Mouse (Mus musculus): Measurements from ENCODE around the gene Reep3.
"Not testable (repeated sequence)": the region's sequence is repeated elsewhere in the genome, so short reads cannot be mapped to it uniquely, and the experiment has no call there.

The Reep3 gene

DNA sequence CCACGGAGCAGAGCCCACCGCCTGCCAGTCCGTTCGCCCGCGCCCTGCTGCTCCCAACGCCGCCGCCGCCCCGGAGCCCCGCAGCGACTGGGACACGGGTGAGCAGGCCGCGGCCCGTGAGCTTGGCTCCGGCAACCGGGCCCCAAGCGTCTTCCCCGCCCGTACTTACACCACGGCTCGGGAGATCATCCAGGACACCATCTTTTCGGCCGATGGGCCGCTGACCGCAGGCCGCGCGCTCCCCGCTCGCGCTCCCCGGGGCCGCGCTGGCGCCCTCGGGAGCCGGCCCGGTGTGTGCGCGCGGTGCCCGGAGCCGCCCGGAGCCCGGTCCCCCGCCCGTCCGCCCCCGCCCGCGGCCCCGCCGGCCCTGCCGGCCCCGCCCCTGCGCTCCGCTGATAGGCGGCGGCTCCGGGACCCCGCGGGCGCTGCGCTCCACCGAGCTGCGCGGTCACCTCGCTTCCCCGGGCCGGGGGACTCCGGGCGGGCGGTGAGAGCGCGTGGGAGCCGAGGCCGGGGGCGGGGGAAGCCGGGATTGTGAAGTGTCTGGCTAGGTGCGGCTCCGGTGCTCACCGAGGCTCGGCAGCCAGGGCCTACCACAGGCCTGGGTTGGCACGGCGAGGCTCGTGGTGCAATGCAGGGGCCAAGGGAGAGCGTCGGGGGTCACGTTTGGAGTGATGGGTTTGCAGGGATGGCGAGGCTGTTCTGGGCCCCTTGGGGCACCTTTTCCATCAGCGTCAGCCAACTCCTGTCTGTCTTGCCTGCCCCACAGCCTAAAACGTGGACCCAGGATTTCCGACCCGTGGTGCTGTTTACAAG lies at the start of gene Reep3:
Reep3 (minus strand) TSS at position 325 of the 816 bp plus-strand sequence.
- DNase-seq, result peak; percentile 83

DNA sequence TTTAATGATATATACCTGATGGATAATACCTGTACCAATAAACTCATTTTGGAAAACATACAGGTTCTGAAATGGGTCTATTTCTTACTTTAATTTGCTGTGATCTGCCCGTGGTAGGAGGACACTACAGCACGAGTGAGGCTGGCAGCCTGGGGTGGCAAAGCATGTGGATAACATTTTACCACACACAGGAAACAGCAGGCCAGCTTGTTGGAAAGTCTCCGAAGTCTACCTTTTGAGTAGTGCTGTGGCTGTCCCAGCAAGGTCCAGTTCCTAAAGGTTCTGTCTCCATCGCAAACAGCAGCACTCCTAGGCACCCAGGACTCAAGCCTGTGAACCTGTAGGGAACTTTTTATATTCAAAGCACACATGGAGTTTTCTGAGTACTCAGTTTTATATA lies 48.9 kb upstream of the Reep3 start:
- no peak for DNase-seq

DNA sequence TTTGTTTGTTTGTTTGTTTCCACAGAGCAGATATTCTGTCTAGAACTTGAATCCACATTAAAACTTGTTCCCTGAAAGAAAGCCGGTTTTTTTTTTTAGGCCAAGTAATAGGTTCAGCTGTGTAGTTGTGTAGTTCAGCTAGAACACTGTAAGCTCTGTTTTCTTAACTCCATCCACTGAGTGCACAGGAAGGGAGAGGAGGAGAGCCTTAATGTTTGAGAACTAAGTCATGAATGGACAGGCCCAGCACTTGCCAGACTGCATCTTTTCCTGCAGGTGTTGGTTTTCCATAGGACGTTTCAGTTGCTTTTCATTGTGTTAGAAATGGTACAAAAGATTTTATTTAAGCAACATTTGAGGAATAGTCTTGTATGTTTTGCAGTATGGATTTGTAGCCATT lies 47.5 kb upstream of the Reep3 start:
- DNase-seq, result no peak

GRCm38 (mm10) chr10:67143661-67144060 lies 46.9 kb upstream of the Reep3 start:
- no peak for DNase-seq

- DNase-seq, result no peak
These were observed 40.7 kb upstream of the Reep3 start for GRCm38 (mm10) chr10:67137437-67137836.

DNA sequence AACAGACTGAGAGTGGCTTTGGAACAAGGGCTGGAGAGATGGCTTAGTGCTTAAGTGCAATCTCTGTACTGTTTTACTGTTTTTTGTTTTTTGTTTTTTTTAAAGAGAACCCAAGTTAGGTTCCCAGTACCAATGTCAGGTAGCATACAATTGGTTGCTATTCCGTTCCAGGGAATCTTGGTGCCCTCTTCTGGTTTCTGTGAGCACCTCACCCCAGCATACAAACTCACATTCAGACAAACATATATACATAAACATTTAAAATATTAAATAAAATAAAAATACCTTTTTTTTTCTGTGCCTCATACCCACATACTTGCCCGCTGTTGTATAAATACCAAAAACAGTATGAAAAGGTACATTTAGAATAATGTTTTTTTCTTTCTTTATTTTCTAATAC lies 37.6 kb upstream of the Reep3 start:
- no peak for DNase-seq

DNA sequence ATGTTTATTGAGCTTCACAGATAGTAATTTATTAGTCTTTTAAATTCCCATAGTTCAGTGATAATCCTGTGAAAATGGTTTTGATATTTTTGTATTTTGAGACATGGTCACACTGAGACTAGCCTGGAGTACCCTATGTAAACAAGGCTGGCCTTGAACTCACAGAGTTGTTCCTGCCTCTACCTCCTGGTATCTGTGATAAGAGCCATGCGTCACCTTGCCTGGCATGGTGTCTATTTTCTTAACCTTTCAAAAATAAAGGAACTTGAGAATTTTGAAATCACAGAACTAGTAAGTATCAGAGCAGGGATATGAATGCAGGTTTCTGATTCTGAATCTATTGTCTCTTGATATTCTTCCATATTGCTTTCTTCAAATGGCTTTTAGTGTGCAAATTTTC lies 35.0 kb upstream of the Reep3 start:
- DNase-seq, result no peak

GRCm38 (mm10) chr10:67129531-67129930 lies 32.8 kb upstream of the Reep3 start:
- no peak for DNase-seq

DNA sequence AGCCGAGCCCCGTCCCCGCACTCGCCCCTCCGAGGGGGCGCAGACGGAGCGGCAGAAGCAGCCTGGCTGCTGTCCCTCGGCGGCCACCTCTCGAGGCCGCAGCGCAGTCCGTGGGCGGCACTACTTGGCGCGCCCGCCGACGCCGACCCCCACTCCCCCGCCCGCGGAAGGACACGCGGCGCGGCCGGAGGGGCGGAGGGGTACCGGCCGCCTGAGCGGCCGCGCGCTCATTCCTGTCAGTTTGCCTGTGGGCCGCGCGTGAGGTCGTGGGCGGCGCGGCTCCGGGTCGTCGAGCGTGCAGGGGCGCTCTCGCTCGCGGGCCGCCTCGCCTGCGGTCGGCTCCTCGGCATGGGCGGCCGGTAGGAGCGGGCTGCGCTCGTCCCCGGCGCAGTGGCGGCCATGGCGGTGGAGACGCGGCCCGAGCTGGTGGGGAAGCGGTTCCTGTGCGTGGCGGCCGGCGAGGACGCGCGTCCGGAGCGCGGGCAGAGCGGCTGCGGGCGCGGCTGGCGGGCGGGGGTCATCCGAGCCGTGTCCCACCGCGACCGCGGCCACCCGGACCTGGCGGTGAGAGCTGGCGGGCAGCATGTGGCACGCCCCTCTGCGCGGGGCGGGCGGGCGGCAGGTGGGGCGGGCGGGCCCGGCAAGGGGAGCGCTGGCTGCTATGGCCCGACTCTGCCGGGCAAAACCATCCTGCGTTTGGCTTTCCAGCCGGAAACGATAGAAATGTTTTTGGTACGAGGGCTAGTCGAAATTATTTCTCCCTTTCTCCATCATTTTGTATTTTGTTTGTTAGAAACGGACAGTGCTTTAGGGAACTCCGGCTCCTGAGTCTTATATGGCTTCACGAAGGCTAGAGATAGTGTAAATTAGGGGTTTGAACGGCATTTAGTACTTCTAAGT lies 30.4 kb upstream of the Reep3 start:
- peak; percentile 59 for DNase-seq

GRCm38 (mm10) chr10:67126061-67126858 lies 29.5 kb upstream of the Reep3 start:
- DNase-seq, result peak; percentile 52

- DNase-seq, result no peak
These were observed 27.4 kb upstream of the Reep3 start for GRCm38 (mm10) chr10:67124156-67124555.

DNA sequence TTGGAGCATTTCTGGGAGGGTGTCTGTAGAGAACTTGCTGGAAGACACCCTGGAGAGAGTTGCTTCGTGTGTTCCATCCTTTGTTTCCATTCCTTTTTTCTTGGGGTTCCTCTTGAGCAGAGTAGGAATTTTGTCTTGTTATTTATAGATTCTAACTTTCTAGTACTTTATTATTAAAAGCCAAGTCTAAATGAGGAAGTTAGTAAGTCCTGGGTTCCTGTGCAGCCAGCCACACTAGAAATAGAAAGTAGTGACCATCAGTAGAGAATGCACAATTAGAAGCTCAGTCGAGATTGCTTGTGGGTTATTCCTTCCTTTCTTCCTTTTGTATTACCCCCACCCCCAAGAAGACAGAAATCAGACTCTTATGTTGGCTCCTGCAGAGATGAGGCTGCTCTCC lies 27.0 kb upstream of the Reep3 start:
- DNase-seq, result no peak

DNA sequence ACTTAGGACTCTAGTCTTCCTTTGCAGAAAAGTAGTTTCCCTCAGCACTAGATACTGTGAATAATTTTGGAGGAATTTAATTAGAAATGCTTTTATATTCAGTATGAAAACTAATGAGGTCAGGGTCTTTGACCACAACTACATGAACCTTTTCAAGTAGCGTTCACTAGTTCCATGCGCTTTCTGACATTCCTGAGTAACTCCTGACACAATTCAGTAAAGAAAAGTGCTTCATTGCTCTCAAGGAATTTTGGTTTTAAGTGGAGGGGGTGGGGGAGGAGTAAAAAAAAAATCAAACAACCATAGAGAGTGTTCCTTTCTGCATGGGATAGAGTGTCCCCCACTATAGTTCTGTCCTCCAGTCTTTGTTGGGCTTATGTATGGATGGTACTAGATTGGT lies 23.9 kb upstream of the Reep3 start:
- DNase-seq, result no peak

- no peak for DNase-seq
These were observed 23.4 kb upstream of the Reep3 start for GRCm38 (mm10) chr10:67120180-67120579.

DNA sequence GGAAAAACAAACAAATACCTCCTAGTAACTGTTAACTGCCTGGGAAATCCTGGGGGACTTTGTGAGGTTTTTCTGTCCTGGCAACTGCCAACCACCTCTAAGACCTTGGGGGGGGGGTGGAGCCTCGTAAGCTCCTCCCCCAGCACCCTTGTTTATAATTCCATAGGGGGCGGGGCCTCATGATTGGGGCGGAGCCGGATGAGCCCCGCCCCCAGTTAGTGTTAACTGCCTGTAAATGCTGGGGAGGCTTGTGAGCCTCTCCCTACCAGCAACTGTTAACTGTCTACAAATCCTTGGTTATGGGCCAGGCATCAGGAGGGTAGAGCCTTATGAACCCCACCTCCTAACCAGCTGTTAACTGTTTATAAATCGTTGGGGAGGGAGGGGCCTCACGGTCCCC lies 22.5 kb upstream of the Reep3 start:
- DNase-seq, result no peak

- no peak for DNase-seq
These were observed 19.5 kb upstream of the Reep3 start for GRCm38 (mm10) chr10:67116251-67116650.

DNA sequence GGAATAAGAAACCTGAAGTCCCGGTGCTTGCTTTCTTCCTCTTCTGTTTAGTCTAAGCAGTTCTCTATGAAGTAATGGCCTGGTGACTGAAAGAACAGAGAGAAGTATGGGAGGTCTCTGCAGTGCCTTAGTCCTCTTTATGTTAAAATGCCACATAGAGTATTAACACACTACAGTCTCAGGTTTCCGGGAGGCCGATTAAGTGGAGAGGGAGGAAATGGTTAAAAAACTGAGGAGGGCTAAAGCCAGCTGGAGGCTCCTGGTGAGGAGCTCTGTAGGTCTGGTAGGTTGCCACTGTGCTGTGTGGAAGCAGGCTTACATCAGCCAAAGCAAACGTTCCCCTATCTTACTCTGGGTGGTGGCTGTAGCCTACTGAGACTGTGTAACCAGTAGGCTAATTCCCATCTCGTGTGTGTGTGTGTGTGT lies 18.9 kb upstream of the Reep3 start:
- no peak for DNase-seq

DNA sequence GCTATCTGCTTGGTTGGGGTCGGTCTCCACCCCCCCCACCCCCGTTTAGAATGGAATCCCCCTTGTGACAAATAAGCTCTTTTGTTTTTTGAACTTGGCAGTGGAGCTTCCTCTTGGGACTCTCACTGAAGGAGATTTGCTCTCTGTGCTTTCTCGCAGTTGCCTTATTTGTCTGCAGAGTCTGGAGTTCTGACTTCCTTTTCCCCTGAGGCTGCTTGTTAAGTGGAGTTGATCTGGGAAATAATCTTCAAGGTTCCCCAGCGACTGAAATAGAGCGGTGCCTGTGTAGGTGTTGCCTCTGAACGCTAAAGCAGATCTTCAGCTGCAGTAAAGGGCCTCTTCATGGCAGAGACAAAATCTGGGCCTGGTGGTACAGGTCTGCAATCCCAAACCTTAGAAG lies 18.4 kb upstream of the Reep3 start:
- no peak for DNase-seq

DNA sequence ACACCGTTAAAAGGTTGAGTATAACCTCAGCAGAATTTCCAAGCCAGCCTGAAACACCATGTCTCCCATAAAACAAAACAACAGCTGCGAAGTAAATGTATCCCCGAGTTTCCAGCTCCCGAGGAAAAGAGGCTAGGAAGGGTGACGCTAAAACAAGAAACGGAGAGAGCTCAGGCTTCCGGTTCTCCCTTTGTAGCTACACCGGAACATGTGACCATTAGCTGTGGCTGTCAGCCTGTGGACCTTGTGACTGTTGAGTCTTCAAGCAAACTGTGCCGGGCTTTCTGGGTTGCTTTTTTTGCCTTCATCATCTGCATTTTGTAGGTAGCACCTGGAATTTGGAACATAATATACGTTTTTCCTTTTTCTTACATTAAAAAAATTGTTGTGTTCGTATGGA lies 17.1 kb upstream of the Reep3 start:
- DNase-seq, result no peak

- not testable (repeated sequence) for DNase-seq
These were observed 16.2 kb upstream of the Reep3 start for GRCm38 (mm10) chr10:67112967-67113366.

DNA sequence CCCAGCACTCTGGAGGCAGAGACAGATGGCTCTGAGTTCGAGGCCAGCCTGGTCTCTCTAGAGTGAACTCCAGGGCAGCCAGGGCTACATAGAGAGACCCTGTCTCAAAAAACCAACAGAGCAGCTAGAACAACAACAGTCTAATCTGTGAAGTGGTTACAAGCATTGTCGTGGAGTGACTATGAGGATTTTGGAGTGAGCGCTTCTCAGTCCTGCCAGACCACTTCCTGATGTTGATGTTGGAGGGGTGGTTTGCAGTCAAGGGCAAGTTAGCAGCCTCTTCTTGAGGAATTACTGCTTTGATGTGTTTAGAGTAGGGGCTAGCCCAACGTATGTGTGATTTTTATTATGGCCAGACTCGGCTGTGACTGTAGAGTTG lies 15.0 kb upstream of the Reep3 start:
- no peak for DNase-seq

DNA sequence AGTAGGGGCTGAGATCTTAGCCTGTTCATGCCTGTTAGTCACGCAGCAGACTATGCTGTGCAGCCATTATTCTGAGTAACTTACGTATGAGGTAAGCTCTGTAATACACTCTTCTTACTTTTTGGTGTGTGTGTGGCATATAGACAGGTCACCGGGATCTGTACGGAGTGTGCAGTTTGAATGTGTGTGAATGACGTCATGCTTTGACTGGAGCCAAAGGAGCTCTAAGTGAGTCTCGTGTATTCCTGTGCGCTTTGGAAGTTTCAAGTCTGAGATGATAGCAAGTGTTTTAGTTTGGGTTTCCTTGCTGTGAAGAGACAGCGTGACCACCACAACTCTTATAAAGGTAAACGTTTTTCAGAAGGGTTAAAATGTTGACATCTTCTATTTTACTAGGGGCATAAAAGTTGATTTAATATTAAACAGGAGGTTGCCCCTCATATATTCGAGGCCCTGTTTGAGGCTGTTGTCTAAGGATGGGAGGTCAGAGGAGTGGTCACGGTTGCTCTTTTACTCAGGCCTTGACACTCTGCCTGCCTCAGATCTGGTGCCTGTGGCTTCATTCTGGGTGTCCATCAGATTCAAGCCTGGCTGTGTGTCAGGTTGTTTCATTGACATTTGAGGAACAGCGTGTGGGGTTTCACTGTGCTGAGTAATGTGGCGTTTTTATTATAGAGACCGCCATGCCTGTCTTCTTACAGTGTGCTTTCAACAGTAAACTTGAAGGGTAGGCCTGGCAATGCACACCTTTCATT lies 14.5 kb upstream of the Reep3 start:
- DNase-seq, result no peak
